9 mouse cellular contexts compared by ENCODE assay signal in genomic region chr10:60778542-60778941, GRCm38 (mm10). TPM values are rescaled to one million over a fixed set of nuclear protein-coding genes. Genes with fewer than 3 reads are reported as not detected.
DNase-seq lines count a peak whose midpoint lies in the region; ATAC-seq and TF ChIP-seq lines count a peak whose summit lies in the region.
"Had no signal": no experiment of that assay in that cellular context is flagged by ENCODE, and none has a peak within 500 bp of the region (broad histone marks: within the 10 kb centered on the region; RNA-seq: fewer than 3 reads in every experiment).

No protein-coding gene starts in this region.

- H3K4me3 ChIP-seq in lung, embryonic 14.5 days (ENCODE audit: low read depth, low read length): no peak overlapping the region
- H3K4me3 ChIP-seq in forebrain, embryonic 10.5 days: no peak overlapping the region
- no peak overlapping the region for H3K4me3 ChIP-seq in kidney, embryonic 15.5 days (replicated peaks)
- H3K4me3 ChIP-seq: limb, embryonic 13.5 days had no signal

- H3K36me3 ChIP-seq in lung, embryonic 14.5 days (ENCODE audit: insufficient read depth): peaks cover 21% of the 10 kb centered on the region
- peaks cover 27% of the 10 kb centered on the region for H3K36me3 ChIP-seq in forebrain, embryonic 10.5 days (replicated peaks)
- H3K36me3 ChIP-seq in kidney, embryonic 15.5 days: peaks cover 48% of the 10 kb centered on the region

- DNase-seq in CD4-positive, CD25-positive, alpha-beta regulatory T cell, adult 2 months (ENCODE audit: low read depth, low spot score): peak; percentile 46
- peak; percentile 68 for DNase-seq in lung, embryonic 14.5 days
- DNase-seq in lung, adult 18-20 months: no peak
- peak; percentile 44 for DNase-seq in forebrain, embryonic 10.5 days (ENCODE audit: extremely low spot score, low spot score)
- DNase-seq in lung, postnatal 4 days: peak; percentile 49 to 58
- peak; percentile 79 for DNase-seq in testis, postnatal 10 days (ENCODE audit: low spot score)

- TF ChIP-seq CTCF in lung, embryonic 14.5 days (IDR thresholded peaks at IDR 0.05; ENCODE audit: low read depth): peak; percentile 85

- H3K9me3 ChIP-seq in lung, embryonic 14.5 days (ENCODE audit: low read depth, low read length): no peaks in the 10 kb centered on the region
- no peaks in the 10 kb centered on the region for H3K9me3 ChIP-seq in forebrain, embryonic 10.5 days
- H3K9me3 ChIP-seq in kidney, embryonic 15.5 days (replicated peaks): no peaks in the 10 kb centered on the region
- H3K9me3 ChIP-seq: limb, embryonic 13.5 days had no signal

- no peak overlapping the region for H3K4me2 ChIP-seq in lung, embryonic 14.5 days
- no peak overlapping the region for H3K4me2 ChIP-seq in kidney, embryonic 15.5 days
- H3K4me2 ChIP-seq: limb, embryonic 13.5 days had no signal

- no peak overlapping the region for H3K27ac ChIP-seq in lung, embryonic 14.5 days (ENCODE audit: low read depth)
- H3K27ac ChIP-seq in forebrain, embryonic 10.5 days: no peak overlapping the region
- H3K27ac ChIP-seq in kidney, embryonic 15.5 days: no peak overlapping the region
- H3K27ac ChIP-seq: limb, embryonic 13.5 days had no signal

- ATAC-seq in CD4-positive, CD25-positive, alpha-beta regulatory T cell, adult 4 months: no peak
- ATAC-seq in lung, embryonic 14.5 days (ENCODE audit: insufficient read depth): peak; percentile 7; the same call in 1 of the 2 replicates
- ATAC-seq in kidney, embryonic 15.5 days (replicated peaks; ENCODE audit: low FRiP score): peak; percentile 29; the same call in 1 of the 2 replicates

- WGBS in lung, embryonic 14.5 days: 61% methylated on average over 12 of the region's 12 CpGs
- WGBS in forebrain, embryonic 10.5 days: 80% methylated on average over 12 of the region's 12 CpGs
- WGBS in kidney, embryonic 15.5 days: 68% methylated on average over 12 of the region's 12 CpGs

- no peak overlapping the region for H3K9ac ChIP-seq in lung, embryonic 14.5 days
- no peak overlapping the region for H3K9ac ChIP-seq in kidney, embryonic 15.5 days
- H3K9ac ChIP-seq: limb, embryonic 13.5 days had no signal

- no peaks in the 10 kb centered on the region for H3K27me3 ChIP-seq in lung, embryonic 14.5 days (ENCODE audit: insufficient read depth, low read length)
- peaks cover 9% of the 10 kb centered on the region; the same call in 1 of the 2 replicates for H3K27me3 ChIP-seq in forebrain, embryonic 10.5 days (ENCODE audit: poor library complexity, severe bottlenecking)
- H3K27me3 ChIP-seq in kidney, embryonic 15.5 days: 0 out of 2 replicates have a peak, but pooled peaks cover 2% of the 10 kb centered on the region
- H3K27me3 ChIP-seq: limb, embryonic 13.5 days had no signal

- H3K4me1 ChIP-seq in lung, embryonic 14.5 days (ENCODE audit: insufficient read depth): no peaks in the 10 kb centered on the region
- peaks cover 19% of the 10 kb centered on the region for H3K4me1 ChIP-seq in forebrain, embryonic 10.5 days
- H3K4me1 ChIP-seq in kidney, embryonic 15.5 days: peaks cover 19% of the 10 kb centered on the region

RNA-seq across cellular contexts. Expression of gene Slc29a3, which starts 25.9 kb away (rescaled TPM):
- polyA plus RNA-seq in CD4-positive, CD25-positive, alpha-beta regulatory T cell, adult 4 months (2017; shearing (Covaris generic)): 10 to 100 TPM; 16.5 to 37.5 TPM
- polyA plus RNA-seq in lung, embryonic 14.5 days (2014; fragmentation: Nextera tagmentation; extraction: Ambion mirVana): 7.4 and 9.0 TPM in 2 replicates
- polyA plus RNA-seq in forebrain, embryonic 10.5 days (2016; fragmentation: Nextera tagmentation; extraction: Ambion mirVana): 6.3 and 7.1 TPM in 2 replicates
- 13.4 and 15.5 TPM in 2 replicates for polyA plus RNA-seq in kidney, embryonic 15.5 days (2015; fragmentation: Nextera tagmentation; extraction: Ambion mirVana)

RNA-seq across cellular contexts. Expression of gene Unc5b, which starts 52.8 kb away (rescaled TPM):
- not detected for polyA plus RNA-seq in CD4-positive, CD25-positive, alpha-beta regulatory T cell, adult 4 months (2017; shearing (Covaris generic))
- polyA plus RNA-seq in lung, embryonic 14.5 days (2014; fragmentation: Nextera tagmentation; extraction: Ambion mirVana): 6.6 TPM in 2 replicates
- polyA plus RNA-seq in forebrain, embryonic 10.5 days (2016; fragmentation: Nextera tagmentation; extraction: Ambion mirVana): 3.2 and 3.4 TPM in 2 replicates
- polyA plus RNA-seq in kidney, embryonic 15.5 days (2015; fragmentation: Nextera tagmentation; extraction: Ambion mirVana): 9.2 and 10.0 TPM in 2 replicates

Comparison
In these comparisons a context has a peak if more than half of its experiments do, and no peak if none do; other contexts are left out.
1. DNase-seq: peak in CD4-positive, CD25-positive, alpha-beta regulatory T cell, adult 2 months (single experiment), lung, embryonic 14.5 days (single experiment), forebrain, embryonic 10.5 days (single experiment), lung, postnatal 4 days (2 of 2) and testis, postnatal 10 days (single experiment); none in lung, adult 18-20 months (0 of 2).